Mouse (Mus musculus): Measurements from ENCODE around the gene Rnf185. TPM values are rescaled to one million over a fixed set of nuclear protein-coding genes. Genes with fewer than 3 reads are reported as not detected.

The Rnf185 gene
- 10 to 100 TPM; 26.9 to 27.5 TPM for total RNA-seq (2021)

- DNase-seq (ENCODE audit: low spot score in 2 of 2) = peak; percentile 93 to 94
- intact Hi-C loops (cut with DNase I) = loop anchor here (5.0 to 10.0 kb wide), 2 partner anchors 65 to 463 kb away; partner anchors contain the start of gene Slc35e4
These were observed at the start of gene Rnf185 for GRCm38 (mm10) chr11:3452167-3452639. Rnf185 (minus strand) TSS chr11:3452363.

DNA sequence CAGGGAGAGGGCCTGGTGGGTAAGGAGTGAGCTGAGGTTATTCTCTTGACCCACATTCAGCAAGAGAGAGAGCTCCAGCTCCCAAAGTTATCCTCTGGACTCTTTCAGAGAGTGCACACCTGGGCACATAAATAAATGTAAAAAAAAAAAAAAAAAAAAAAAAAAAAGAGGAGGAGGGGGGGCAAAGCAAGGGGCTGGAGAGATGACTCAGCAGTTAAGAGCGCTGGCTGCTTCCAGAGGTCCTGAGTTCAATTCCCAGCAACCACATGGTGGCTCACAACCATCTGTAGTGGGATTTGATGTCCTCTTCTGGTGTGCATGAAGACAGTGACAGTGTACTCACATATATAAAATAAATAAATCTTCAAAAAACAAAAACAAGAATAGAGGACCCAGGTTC, 45.1 kb upstream of the Rnf185 start:
- intact Hi-C loops (cut with DNase I) = no loop called here
- no peak for DNase-seq (ENCODE audit: low spot score in 2 of 2)

DNA sequence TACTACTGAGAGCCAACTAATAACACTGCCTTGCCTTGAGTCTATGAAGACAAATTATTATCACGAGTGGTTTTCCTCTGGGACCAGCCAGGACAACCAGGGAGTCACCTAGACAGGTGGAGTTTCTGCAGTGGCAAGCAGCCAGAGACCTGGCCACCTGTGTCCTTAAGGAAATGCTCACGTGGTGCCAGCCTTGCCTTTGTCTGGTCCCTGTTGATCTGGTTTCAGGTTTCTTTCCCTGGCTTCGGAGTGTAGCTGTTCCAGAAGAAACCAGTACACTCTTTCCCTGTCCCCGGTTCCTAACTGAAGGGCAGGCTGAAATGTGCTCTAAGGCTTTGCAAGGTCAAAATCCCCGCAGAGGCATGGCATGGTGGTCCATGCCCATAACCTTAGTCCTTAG, 44.6 kb upstream of the Rnf185 start:
- intact Hi-C loops (cut with DNase I) = no loop called here
- DNase-seq (ENCODE audit: low spot score in 2 of 2) = no peak

- DNase-seq (ENCODE audit: low spot score in 2 of 2) = no peak
- intact Hi-C loops (cut with DNase I) = no loop called here
These were observed 43.3 kb upstream of the Rnf185 start for GRCm38 (mm10) chr11:3495496-3495895.

DNA sequence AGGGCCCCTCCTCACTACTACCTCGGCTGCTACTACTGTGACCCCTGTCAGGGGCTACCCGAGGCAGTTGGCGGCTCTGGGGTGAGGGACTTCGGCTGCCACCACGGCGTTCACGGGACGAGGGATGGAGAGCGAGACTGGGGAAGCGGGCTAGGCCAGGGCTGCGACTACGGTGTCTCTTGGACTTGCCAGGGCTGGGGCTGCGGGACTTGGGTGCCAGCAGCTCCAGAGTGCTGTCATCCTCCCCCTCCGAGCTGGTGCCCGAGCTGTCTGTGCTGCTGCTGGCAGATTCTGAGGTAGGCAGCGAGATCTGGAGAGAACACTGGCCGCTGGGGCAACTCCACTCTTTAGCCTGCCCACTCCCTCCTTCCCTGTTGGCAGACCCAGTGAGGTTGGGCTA, 42.7 kb upstream of the Rnf185 start:
- intact Hi-C loops (cut with DNase I) = no loop called here
- no peak for DNase-seq (ENCODE audit: low spot score in 2 of 2)

DNA sequence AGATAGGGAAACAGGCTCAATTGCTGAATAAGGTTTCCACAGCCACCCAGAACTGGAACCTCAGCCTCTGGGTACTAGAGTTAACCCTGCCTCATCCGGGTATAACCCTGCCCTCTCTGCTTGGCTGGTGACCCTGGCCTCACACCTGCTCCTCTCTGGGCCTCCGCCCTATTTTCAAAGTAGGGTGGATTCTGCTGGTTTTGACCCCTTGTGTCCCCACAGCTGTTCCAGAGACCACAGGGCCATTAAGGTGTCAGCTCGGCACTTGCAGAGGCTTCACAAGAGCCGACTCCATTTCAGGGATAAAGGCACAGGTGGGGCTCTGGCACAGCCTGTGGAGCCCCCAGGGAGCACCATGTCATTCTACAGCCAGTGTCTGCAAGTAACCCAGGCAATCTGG, 40.6 kb upstream of the Rnf185 start:
- DNase-seq (ENCODE audit: low spot score in 2 of 2) = no peak
- intact Hi-C loops (cut with DNase I) = no loop called here

DNA sequence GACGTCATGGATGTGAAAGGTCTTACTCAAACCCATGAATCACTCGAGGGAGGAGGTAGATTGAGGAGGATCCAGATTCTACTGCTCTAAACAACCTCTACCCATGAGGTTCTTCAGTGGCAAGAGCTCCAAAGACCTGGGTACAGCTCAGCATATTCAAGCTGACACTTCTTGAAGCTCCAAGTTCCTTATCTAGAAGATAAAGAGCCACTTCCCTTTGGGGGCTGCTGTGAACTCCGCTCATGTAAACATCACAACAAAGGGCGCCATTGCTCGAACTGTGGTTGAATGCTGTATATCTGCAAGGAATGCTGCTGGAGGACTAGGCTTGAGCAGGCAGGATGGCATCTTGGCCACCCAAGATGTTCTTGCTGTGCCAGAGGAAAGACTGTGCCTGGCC, 36.9 kb upstream of the Rnf185 start:
- intact Hi-C loops (cut with DNase I) = no loop called here
- DNase-seq (ENCODE audit: low spot score in 2 of 2) = no peak

DNA sequence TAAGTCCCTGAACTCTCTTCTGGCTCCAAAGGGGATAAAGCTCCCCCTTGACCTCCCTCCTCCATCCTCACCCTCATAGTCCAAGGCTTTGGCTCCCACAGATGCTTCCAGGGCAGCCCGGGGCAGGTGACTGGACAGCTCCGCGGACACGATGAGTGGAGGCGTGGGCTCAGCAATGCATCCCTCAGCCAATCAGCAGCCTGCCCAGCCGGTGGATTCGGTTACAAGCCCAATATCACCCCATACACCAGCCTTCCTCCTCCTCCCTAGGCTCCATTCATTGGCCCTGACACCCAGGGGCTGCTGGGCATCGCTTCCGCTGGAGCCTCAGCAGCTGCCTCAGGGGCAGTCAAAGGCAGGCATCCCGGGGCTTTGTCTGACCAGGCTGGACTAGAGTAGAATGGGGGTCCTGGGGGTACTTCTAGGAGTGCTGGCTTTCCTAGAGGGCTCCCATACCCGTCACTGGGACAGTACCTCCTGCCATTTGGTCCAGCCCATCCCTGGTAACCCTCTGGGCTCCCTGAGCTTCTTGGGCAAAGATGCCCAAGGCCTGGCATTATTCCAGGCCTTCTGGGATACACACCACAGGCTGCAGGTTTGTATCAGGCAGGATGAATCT, 35.9 kb upstream of the Rnf185 start, which contains the start of gene Pla2g3:
Gene Pla2g3 (plus strand): TSS at position 333 of the 619 bp plus-strand sequence.
- no peak for DNase-seq (ENCODE audit: low spot score in 2 of 2)
- intact Hi-C loops (cut with DNase I) = no loop called here

DNA sequence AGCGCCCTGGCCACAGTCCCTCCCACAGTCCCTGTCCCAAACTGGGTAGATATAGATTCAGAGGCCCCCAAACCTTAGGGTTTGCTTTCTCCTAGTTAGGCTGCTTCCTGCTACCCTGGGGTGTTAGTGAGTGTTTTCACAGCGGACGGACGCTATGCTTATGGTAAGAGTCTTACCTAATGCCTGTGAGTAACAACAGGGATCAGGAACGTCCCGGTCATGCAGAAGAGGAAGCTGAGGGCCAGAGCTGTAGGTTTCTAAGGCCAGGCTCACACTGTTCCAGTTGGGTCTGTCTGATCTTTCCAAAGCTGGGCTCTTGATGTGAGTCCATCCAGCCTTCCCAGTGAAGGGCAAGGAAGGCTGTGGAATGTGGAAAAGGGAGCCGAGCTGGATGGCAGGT, 34.2 kb upstream of the Rnf185 start:
- intact Hi-C loops (cut with DNase I) = no loop called here
- DNase-seq (ENCODE audit: low spot score in 2 of 2) = no peak

- peak; percentile 41 to 49 for DNase-seq (ENCODE audit: low spot score in 2 of 2)
These were observed 31.9 kb upstream of the Rnf185 start for GRCm38 (mm10) chr11:3483980-3484642.

GRCm38 (mm10) chr11:3475489-3475888, 23.3 kb upstream of the Rnf185 start:
- intact Hi-C loops (cut with DNase I) = loop anchor here (10.0 kb wide), 1 partner anchor 309 kb away; no protein-coding TSS in a partner anchor
- DNase-seq (ENCODE audit: low spot score in 2 of 2) = no peak

More at GRCm38 (mm10) chr11:3483980-3484642, 31.9 kb upstream of the Rnf185 start:
- intact Hi-C loops (cut with DNase I) = no loop called here

DNA sequence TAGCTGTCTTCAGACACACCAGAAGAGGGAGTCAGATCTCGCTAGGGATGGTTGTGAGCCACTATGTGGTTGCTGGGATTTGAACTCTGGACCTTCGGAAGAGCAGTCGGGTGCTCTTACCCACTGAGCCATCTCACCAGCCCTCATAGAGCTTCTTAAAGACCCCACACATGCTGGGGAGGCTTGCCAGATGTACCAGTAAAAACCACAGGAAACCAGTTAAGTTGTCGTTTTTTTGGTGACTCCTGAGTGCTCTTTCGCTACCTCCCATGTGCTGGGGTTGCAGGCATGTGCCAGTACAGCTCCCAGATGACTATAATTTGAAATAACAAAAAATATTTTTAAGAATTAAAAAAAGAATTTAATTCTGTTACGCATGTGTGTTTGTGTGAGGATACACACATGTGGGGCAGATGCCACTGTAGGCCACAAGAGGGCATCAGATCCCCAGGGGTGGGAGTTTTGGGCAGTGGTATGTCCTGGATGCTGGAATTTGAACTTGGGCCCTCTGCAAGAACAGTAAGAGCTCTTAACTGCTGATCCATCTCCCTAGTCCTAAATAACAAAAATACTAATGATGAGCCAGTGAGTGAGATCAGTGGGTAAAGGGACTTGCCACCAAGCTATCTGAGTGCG, 22.4 kb upstream of the Rnf185 start:
- intact Hi-C loops (cut with DNase I) = loop anchor here (10.0 kb wide), 1 partner anchor 310 kb away; no protein-coding TSS in a partner anchor
- no peak for DNase-seq (ENCODE audit: low spot score in 2 of 2)

DNA sequence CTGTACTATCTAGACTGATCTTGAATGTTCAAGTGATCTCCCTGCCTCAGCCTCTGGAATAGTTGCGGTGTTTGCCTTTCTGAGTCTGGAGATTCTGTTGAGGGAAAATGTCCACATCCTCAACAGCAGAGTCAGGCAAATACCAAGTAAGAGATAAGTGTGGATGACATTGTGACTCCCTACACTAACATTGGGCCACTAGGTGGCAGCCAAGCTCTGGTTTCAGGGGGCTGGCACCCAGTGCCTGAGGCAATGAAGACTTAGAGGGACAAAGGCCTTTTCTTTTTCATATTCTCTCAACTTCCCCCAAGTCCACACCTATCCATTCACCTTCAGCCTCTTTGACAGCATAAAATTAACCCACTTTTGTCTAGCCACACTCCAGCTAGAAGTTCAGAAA, 20.3 kb upstream of the Rnf185 start:
- intact Hi-C loops (cut with DNase I) = loop anchor here (2.0 to 10.0 kb wide), 2 partner anchors 42 to 312 kb away; partner anchors contain the start of gene Selenom
- DNase-seq (ENCODE audit: low spot score in 2 of 2) = peak; percentile 74

DNA sequence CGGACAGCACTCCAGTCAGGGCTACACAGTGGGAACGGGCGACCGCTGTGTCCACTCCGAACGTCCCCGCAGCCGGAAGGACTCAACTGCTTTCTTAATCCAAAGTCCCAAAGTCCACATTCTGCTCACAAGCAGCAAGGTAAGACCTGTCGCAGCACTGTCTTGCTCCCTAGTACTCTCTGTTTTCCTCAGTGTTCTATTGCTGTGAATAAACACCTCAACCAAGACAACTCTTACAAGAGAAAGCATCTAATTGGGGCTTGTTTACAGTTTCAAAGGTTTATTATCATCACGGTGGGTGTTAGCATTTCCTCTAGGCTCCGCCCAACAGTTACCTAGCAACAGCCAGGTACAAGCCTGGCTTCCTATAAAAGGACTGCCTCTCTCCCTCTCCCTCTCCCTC, 19.3 kb upstream of the Rnf185 start:
- DNase-seq (ENCODE audit: low spot score in 2 of 2) = no peak
- intact Hi-C loops (cut with DNase I) = loop anchor here (10.0 kb wide), 1 partner anchor 313 kb away; no protein-coding TSS in a partner anchor

DNA sequence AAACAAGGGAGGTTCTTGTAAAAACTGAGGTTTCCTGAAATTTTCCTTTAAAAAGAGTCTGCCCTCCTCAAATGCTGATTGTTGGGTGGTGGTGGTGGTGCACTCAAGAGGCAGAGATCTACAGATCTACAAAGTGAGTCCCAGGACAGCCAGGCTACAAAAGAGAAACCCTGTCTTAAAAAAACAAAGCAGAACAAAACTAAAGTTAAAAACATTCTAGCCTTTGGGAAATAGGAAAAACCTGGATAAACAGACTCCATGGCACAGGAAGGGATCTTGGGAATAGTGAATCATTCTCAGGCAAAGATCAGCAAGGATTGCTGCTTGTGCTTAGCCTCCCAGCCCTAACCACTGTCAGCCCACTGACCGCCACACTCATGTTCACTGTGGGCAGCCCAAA, 10.7 kb upstream of the Rnf185 start:
- intact Hi-C loops (cut with DNase I) = no loop called here
- no peak for DNase-seq (ENCODE audit: low spot score in 2 of 2)

GRCm38 (mm10) chr11:3459105-3459468, 6.9 kb upstream of the Rnf185 start:
- no peak for DNase-seq (ENCODE audit: low spot score in 2 of 2)
- intact Hi-C loops (cut with DNase I) = loop anchor here (10.0 kb wide), 1 partner anchor 456 kb away; the partner anchor contains the start of gene Slc35e4

DNA sequence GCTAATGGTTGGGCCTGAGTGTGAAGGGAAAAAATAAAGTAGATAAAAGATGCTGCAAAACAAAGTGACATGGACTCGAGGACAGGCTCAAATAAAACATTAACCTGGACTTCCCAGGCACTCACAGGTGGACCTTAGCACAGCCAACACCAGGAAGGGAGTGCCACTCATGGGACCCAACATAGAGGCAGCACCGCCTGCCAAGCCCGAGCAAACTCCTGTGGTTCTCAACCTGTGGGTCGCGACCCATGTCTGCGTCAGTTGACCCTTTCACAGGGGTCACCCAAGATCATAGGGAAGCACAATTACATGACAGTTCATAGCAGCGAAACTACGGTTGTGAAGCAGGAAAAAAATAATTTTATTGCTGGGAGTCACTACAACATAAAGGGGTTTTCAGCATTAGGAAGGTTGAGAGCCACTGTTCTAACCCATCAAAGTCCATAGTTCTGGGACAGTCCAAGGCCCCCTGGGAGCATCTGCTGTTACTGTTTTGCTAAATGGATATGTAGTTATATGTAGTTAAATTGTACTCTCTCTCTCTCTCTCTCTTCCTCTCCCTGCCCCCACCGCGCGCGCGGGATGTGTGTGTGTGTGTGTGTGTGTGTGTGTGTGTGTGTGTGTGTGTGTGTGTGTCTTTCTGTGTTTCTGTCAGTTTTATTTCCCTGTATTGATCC, 6.4 kb upstream of the Rnf185 start:
- no peak for DNase-seq (ENCODE audit: low spot score in 2 of 2)
- intact Hi-C loops (cut with DNase I) = loop anchor here (10.0 kb wide), 1 partner anchor 456 kb away; the partner anchor contains the start of gene Slc35e4

DNA sequence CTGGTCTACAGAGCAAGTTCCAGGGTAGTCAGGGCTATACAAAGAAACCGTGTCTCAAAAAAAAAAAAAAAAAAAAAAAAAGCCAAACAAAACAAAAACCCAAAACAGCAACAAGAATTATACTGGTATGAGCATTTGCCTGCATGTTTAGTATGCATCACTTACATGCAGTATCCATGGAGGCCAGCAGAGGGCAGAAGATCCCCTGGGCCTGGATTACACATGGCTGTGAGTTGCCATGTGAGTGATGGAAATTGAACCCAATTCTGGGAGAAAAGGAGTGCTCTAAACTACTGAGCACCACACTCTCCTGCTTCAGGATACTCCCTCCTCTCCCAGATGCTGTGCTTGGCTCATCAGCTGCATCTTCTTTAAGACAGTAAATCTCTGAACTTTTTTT, 4.2 kb upstream of the Rnf185 start:
- intact Hi-C loops (cut with DNase I) = loop anchor here (10.0 kb wide), 1 partner anchor 458 kb away; the partner anchor contains the start of gene Slc35e4
- peak; percentile 37 to 61 for DNase-seq (ENCODE audit: low spot score in 2 of 2)

- intact Hi-C loops (cut with DNase I) = loop anchor here (5.0 to 10.0 kb wide), 2 partner anchors 67 to 460 kb away; partner anchors contain the start of gene Slc35e4
- DNase-seq (ENCODE audit: low spot score in 2 of 2) = no peak
These were observed 2.3 kb upstream of the Rnf185 start for GRCm38 (mm10) chr11:3454506-3454905.

DNA sequence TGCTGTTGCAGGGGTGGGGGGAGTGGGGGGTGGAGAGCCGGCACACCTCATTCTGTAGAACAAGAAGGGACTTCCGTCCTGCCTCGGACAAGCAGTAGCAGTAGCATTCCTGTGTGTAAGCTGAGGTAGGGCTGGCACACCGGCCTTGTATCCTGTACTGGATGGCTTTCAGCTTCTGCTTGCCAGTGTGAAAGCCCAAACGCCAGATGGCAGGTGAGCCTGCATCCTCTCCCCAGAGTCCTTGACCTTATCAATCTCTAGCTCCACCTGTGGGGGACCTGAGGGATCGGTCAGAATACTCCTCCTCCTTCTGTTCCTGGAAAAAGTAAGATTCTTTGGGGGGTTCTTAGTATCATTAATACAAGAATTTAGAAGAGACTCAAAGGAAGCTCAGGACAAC, 1.3 kb upstream of the Rnf185 start:
- intact Hi-C loops (cut with DNase I) = loop anchor here (5.0 to 10.0 kb wide), 2 partner anchors 66 to 461 kb away; partner anchors contain the start of gene Slc35e4
- no peak for DNase-seq (ENCODE audit: low spot score in 2 of 2)

Data from left cerebral cortex, postnatal 36 days (tissue).